Mouse (Mus musculus) cortical plate, adult 2 months (tissue): ENCODE measurements at regions not wholly inside any gene's neighbourhood (a gene's known extent, or its start where the extent isn't known, plus 50 kb on each side); places are given as distances from the start of the nearest gene placed in this dataset.

Source experiments
- CTCF ChIP-seq: fragments of 200-500 bp; IDR thresholded peaks from 2 replicates; pipeline ENCODE4 v1.5.1; 2011; ENCODE audit warnings: mild to moderate bottlenecking, control low read depth, low read length; ENCODE audit not compliant: insufficient read depth; ENCODE audit errors: extremely low read depth
- POLR2A ChIP-seq: fragments of 200-500 bp; IDR thresholded peaks from 2 replicates; pipeline ENCODE4 v1.6.1; 2011; ENCODE audit warnings: mild to moderate bottlenecking, low read length, control low read depth; ENCODE audit not compliant: insufficient read depth; ENCODE audit errors: extremely low read depth

- TF ChIP-seq CTCF = no peak
- TF ChIP-seq POLR2A = no peak
Observed at GRCm38 (mm10) chr4:131366656-131367055, 422.5 kb downstream of the Matn1 start.
